Mouse (Mus musculus) kidney, adult 8-10 months (tissue): ENCODE measurements at regions not wholly inside any gene's neighbourhood (a gene's known extent, or its start where the extent isn't known, plus 50 kb on each side); places are given as distances from the start of the nearest gene placed in this dataset.
A peak's percentile ranks its signal among the peaks of the same experiment; 100 is the strongest.

Source experiments
- DNase-seq, 2 experiments: peaks; one replicate each; pipeline ENCODE4 v3.0.0; 2022

DNA sequence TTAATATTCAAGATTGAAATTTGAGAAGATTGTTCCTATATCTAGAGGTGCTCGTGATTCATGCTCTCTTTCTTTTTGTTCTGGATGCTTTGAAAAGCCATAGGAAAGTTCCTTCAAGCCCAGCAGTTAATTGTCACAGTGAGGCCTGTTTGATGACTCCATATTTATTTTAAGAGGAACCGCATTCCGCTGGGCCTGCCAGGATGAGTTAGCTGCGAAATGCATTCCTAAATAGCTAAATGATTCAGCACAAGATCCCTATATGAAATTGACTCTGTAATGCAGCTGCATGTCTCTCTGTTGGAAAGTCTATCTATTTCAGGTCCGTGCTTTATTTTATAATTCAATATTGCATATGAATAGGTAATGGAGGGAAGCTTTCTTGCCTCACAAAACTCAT is 511.9 kb upstream of the Adgra3 start:
- no peak for DNase-seq

DNA sequence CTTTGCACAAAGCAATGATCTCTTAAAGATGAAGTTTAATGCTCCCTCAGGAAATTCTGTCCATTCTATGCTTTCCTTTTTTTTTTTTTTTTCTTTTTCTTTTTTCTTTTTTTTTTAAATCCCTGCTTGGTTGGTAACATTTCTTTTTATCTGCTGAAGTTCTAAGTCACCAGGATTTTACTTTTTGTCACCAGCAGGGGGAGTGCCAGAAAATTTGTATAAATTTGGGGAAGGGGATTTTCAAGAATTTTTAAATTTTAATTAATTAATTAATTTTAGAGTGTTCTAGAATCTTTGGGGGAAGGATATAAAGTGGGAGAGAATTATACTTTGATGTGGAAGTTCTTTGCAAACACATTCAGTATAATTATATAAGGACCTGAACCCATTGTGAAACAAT is 492.3 kb upstream of the Adgra3 start:
- DNase-seq: no peak

DNA sequence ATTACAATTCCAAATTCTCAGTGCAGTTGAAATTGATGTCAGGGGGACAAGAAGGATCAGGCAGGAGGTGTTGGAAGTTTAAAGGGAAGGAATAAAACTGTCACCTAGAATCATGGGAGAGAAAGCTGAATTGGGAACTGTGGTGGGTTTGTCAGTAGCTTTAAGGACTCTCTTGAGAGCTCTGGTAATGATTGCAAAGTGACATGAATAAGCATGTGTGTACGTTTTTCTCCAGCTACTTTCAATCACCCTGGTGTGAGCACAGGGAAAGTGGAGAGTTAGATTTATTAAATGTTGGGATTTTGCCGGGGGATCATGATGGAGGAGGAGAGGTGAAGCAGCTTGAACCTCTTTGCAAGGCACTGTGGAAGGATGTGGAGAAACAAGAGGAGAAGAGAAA is 453.7 kb upstream of the Adgra3 start:
- DNase-seq: no peak

DNA sequence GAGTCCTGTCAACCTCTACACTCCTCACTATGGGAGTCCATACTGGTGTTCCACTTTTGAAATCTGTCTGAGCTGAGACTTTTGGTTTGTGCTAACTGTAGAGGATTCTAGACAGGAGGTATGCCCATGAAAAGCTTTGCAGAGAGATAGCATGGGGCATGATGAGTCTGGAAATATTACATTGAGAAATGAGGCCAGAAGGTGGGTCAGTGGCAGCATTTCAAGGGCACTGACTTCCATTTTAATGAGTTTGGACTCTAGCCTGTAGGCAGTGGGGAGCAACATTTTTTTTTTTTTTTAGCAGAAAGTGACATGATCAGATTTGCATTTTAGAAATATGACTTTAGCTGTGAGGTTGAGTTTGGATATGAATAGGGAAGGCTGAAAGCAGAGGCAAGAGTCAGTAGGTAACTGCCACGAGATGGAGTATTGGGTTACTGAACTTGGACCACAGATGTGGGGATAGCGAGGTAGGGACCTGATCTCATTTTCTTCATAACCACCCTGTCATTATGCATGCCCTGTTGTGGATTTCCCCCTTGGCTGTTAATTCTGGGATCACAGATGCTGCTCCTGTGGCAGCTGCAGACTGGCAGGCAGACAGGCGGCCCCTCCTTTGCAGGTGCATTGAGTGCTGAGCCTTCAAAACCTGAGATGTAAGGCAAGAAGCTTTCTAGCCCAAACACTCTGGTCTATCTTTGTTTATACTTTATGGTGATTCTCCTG is 451.1 kb upstream of the Adgra3 start:
- no peak for DNase-seq

DNA sequence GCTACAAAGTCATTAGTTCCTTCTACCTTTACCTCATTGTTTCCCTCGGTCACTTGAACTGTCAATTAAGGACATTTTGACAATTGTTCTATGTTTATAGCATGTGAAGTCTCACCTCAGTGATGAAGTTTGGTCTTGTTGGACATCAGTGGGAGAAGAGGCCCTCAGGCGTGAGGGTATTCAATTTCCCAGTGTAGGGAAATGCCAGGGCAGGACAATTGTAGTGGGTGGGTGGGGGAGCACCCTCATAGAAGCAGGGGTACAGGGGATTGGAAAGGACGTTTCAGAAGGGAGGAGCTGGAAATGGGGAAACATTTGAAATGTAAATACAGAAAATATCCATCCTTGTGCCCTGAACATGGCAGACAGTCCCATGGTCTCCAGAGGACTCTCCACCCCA is 431.4 kb upstream of the Adgra3 start:
- DNase-seq: no peak

DNA sequence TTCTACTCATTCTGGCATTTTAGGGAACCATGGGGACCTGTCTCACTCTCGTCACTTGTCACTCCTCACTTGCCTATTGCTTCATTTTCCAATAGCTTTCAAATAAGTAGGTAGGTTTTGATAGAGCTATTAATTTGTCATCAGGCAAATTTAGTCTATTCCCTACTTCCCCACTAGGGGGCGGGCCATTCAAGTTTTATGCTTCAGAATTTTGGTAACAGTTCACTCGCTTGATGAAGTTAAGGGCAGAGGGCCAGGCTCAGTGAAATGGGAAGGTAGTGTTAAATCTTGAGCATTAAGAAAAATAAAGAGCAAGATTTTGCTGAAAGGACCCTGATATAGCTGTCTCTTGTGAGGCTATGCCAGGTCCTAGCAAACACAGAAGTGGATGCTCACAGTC is 418.2 kb upstream of the Adgra3 start:
- DNase-seq: peak; percentile 22 to 60

DNA sequence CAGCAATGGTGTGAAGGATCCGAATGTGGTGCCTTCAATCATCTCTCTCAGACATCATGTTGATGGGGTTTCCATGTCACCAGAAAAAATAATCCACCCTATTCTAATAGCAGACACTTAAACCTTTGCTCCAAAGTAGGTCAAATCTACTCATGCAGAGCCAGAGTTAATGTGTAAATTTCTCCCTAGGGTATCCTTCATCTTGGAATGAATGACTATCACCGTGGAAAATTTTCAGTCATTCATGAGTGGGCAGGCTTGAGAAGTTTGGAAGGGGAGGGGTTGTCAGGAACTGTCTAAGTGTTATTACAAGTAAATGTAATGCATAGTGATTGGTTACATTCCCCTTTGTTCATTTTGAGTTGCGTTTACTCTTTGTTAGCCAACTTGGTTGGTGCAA is 402.7 kb upstream of the Adgra3 start:
- peak; percentile 8 to 39 for DNase-seq

DNA sequence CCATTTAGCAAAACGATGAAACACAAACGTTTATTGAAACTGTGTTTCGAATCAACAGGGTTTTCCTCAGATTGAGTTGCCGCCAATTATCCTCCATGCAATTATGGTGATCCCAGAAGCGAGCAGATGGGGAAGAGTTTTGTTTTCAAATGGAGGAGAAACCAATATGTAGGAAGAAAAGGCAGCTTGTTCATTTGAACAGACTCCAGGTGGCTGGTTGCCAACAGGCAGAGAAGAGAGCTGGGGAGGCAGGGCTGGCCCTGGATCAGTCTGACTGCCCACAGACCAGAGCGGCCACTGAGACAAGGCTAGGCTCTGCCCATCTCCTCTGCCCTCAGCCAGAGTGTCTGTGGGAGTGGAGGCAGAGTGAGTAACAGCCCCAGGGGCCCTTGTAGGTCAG is 398.8 kb upstream of the Adgra3 start:
- peak in 1 of 2 experiments; percentile 18 for DNase-seq

DNA sequence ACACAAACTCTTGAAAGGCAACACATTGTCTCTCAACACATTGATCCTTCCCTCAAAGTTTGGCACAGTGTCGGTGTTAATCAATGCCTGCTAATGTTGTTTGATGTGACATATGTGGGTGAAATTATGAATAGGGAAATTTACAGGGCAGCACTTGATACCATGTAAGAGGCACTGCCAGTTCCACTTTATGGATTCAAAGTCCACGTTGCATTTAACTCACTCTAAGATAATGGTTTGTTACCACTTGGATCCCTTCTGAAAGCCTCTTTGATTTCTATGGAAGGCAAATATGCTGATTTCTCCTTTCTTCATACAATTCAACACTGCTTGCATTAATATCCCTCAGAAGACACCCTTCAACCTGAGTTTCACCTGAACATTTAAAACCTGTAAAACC is 395.6 kb upstream of the Adgra3 start:
- no peak for DNase-seq

DNA sequence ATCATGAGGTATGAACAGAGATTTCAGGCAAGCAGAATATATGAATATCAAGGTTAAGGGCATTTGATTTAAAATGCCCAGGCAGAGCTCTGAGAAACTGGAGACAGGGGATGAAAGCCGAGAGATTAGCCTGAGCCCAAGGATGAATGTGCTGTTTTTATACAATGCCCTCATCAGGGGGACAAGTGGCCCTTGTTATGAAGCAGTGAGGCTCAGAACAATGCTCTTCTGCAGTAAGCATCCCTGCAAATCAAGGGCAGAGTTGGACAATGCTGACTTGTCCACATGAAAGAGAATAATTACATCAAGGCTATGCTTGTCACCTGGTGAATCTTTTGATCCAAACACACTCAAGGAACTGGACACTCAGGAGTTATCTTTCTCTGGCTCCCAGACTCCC is 348.1 kb upstream of the Adgra3 start:
- DNase-seq: no peak

DNA sequence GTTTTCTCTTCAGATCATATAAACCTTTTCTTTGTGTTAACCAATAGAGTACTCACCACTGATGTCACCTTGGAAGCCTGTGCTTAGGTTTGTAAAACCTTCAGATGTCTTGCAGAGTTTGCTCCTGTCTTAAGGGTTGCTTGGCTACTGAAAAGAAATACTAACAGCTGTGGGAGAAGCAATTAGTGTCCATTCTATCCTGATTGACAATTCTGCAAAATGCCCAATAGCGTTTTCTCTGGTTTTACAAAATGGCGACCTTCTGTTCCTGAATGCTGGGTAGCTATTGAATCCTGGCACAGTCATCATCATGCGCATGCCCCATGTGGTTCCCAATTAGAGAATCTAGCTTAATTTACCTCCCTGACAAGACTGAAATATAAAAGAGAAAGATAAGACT is 347.7 kb upstream of the Adgra3 start:
- DNase-seq: no peak
